Mouse (Mus musculus): ENCODE data around the gene H2-M10.6. TPM values are rescaled to one million over a fixed set of nuclear protein-coding genes. Genes with fewer than 3 reads are reported as not detected.
"Not testable (repeated sequence)": the region's sequence is repeated elsewhere in the genome, so short reads cannot be mapped to it uniquely, and the experiment has no call there.

H2-M10.6 gene
- polyA plus RNA-seq (2015; fragmentation: Nextera tagmentation; extraction: Ambion mirVana): not detected in 2 replicates

- Histone ChIP-seq H3K4me1 (ENCODE audit: insufficient read depth, low read depth, low read length) (no peaks in the 10 kb centered on the region), H3K27ac (ENCODE audit: low read length) (no peak within 1 kb of the TSS), H3K4me3 (ENCODE audit: low read depth, low read length) (no peak within 1 kb of the TSS), H3K27me3 (replicated peaks; ENCODE audit: insufficient read depth, low read length) (no peaks in the 10 kb centered on the region), H3K9me3 (ENCODE audit: low read length) (no peaks in the 10 kb centered on the region), H3K9ac (replicated peaks; ENCODE audit: low read depth) (no peak within 1 kb of the TSS), H3K4me2 (replicated peaks; ENCODE audit: low read depth, low read length) (no peak within 1 kb of the TSS), H3K36me3 (ENCODE audit: insufficient read depth, low read length) (no peaks in the 10 kb centered on the region)
- ATAC-seq (no peak), DNase-seq (ENCODE audit: low spot score) (no peak)
- TF ChIP-seq CTCF (IDR thresholded peaks at IDR 0.05) (no peak), EP300 (IDR thresholded peaks at IDR 0.05) (no peak)
Observed at GRCm38 (mm10) chr17:36811871-36812270, at the start of gene H2-M10.6. TSS of gene H2-M10.6 (plus strand) at chr17:36812171.

GRCm38 (mm10) chr17:36763816-36764215 lies 48.2 kb upstream of the H2-M10.6 start:
- Histone ChIP-seq H3K27ac (ENCODE audit: low read length) (no peak overlapping the region), H3K4me3 (ENCODE audit: low read depth, low read length) (no peak overlapping the region), H3K36me3 (ENCODE audit: insufficient read depth, low read length) (no peaks in the 10 kb centered on the region), H3K9me3 (ENCODE audit: low read length) (no peaks in the 10 kb centered on the region), H3K4me2 (replicated peaks; ENCODE audit: low read depth, low read length) (no peak overlapping the region), H3K27me3 (replicated peaks; ENCODE audit: insufficient read depth, low read length) (no peaks in the 10 kb centered on the region), H3K4me1 (ENCODE audit: insufficient read depth, low read depth, low read length) (no peaks in the 10 kb centered on the region), H3K9ac (replicated peaks; ENCODE audit: low read depth) (no peak overlapping the region)
- DNase-seq (ENCODE audit: low spot score) (no peak), ATAC-seq (no peak)
- 43% methylated on average over 2 of the region's 2 CpGs for WGBS
- TF ChIP-seq CTCF (IDR thresholded peaks at IDR 0.05): no peak
- no peak for TF ChIP-seq EP300 (IDR thresholded peaks at IDR 0.05)

- not testable (repeated sequence) for H3K4me3 ChIP-seq (ENCODE audit: low read depth, low read length); H3K9ac ChIP-seq (replicated peaks; ENCODE audit: low read depth); H3K27ac ChIP-seq (ENCODE audit: low read length); H3K4me2 ChIP-seq (replicated peaks; ENCODE audit: low read depth, low read length); H3K9me3 ChIP-seq (ENCODE audit: low read length); ATAC-seq; H3K36me3 ChIP-seq (ENCODE audit: insufficient read depth, low read length); H3K4me1 ChIP-seq (ENCODE audit: insufficient read depth, low read depth, low read length); H3K27me3 ChIP-seq (replicated peaks; ENCODE audit: insufficient read depth, low read length)
- peak; percentile 23 for DNase-seq (ENCODE audit: low spot score)
- WGBS: 25% methylated on average over 2 of the region's 2 CpGs
- TF ChIP-seq CTCF (IDR thresholded peaks at IDR 0.05): peak; percentile 65
Observed at GRCm38 (mm10) chr17:36764244-36764643, 47.7 kb upstream of the H2-M10.6 start.

GRCm38 (mm10) chr17:36765403-36765802 lies 46.6 kb upstream of the H2-M10.6 start:
- not testable (repeated sequence) for H3K9ac ChIP-seq (replicated peaks; ENCODE audit: low read depth); H3K4me2 ChIP-seq (replicated peaks; ENCODE audit: low read depth, low read length); H3K27ac ChIP-seq (ENCODE audit: low read length); H3K27me3 ChIP-seq (replicated peaks; ENCODE audit: insufficient read depth, low read length); H3K9me3 ChIP-seq (ENCODE audit: low read length); H3K4me1 ChIP-seq (ENCODE audit: insufficient read depth, low read depth, low read length); H3K36me3 ChIP-seq (ENCODE audit: insufficient read depth, low read length); ATAC-seq; DNase-seq (ENCODE audit: low spot score); H3K4me3 ChIP-seq (ENCODE audit: low read depth, low read length)
- 32% methylated on average over 2 of the region's 2 CpGs for WGBS

- WGBS: 76% methylated on average over 2 of the region's 2 CpGs
- H3K4me1 ChIP-seq (ENCODE audit: insufficient read depth, low read depth, low read length); H3K36me3 ChIP-seq (ENCODE audit: insufficient read depth, low read length); H3K4me3 ChIP-seq (ENCODE audit: low read depth, low read length); ATAC-seq; H3K27ac ChIP-seq (ENCODE audit: low read length); H3K4me2 ChIP-seq (replicated peaks; ENCODE audit: low read depth, low read length); H3K27me3 ChIP-seq (replicated peaks; ENCODE audit: insufficient read depth, low read length); H3K9me3 ChIP-seq (ENCODE audit: low read length); DNase-seq (ENCODE audit: low spot score); H3K9ac ChIP-seq (replicated peaks; ENCODE audit: low read depth): not testable (repeated sequence)
Observed at GRCm38 (mm10) chr17:36772610-36773009, 39.4 kb upstream of the H2-M10.6 start, which contains the start of gene H2-M10.5. TSS of gene H2-M10.5 (plus strand) at chr17:36772910.

GRCm38 (mm10) chr17:36781533-36781932 lies 30.4 kb upstream of the H2-M10.6 start:
- Histone ChIP-seq H3K4me3 (ENCODE audit: low read depth, low read length) (no peak overlapping the region), H3K36me3 (ENCODE audit: insufficient read depth, low read length) (no peaks in the 10 kb centered on the region), H3K27me3 (replicated peaks; ENCODE audit: insufficient read depth, low read length) (no peaks in the 10 kb centered on the region), H3K4me2 (replicated peaks; ENCODE audit: low read depth, low read length) (no peak overlapping the region), H3K27ac (ENCODE audit: low read length) (no peak overlapping the region), H3K9me3 (ENCODE audit: low read length) (no peaks in the 10 kb centered on the region), H3K4me1 (ENCODE audit: insufficient read depth, low read depth, low read length) (no peaks in the 10 kb centered on the region), H3K9ac (replicated peaks; ENCODE audit: low read depth) (no peak overlapping the region)
- TF ChIP-seq CTCF (IDR thresholded peaks at IDR 0.05) (no peak), EP300 (IDR thresholded peaks at IDR 0.05) (no peak)
- no peak for DNase-seq (ENCODE audit: low spot score)
- no peak for ATAC-seq
- 44% methylated on average over 3 of the region's 3 CpGs for WGBS

- H3K9ac ChIP-seq (replicated peaks; ENCODE audit: low read depth); H3K27ac ChIP-seq (ENCODE audit: low read length); H3K4me3 ChIP-seq (ENCODE audit: low read depth, low read length); ATAC-seq; H3K4me1 ChIP-seq (ENCODE audit: insufficient read depth, low read depth, low read length); H3K4me2 ChIP-seq (replicated peaks; ENCODE audit: low read depth, low read length); H3K27me3 ChIP-seq (replicated peaks; ENCODE audit: insufficient read depth, low read length); H3K36me3 ChIP-seq (ENCODE audit: insufficient read depth, low read length); H3K9me3 ChIP-seq (ENCODE audit: low read length): not testable (repeated sequence)
- DNase-seq (ENCODE audit: low spot score): peak; percentile 16
- TF ChIP-seq CTCF (IDR thresholded peaks at IDR 0.05): peak; percentile 74
- WGBS: 41% methylated on average over 1 of the region's 1 CpGs
Observed at GRCm38 (mm10) chr17:36786483-36786886, 25.5 kb upstream of the H2-M10.6 start.
